Mouse (Mus musculus): ENCODE measurements around the gene Dmp1.

The Dmp1 gene

GRCm38 (mm10) chr5:104263014-104263776, 60.8 kb downstream of the Dmp1 start:
- no peak for DNase-seq

Measured in kidney, adult 9 months (tissue).